Mouse (Mus musculus) kidney, adult 2 months (tissue): ENCODE data around the gene Dusp2. TPM values are rescaled to one million over a fixed set of nuclear protein-coding genes. Genes with fewer than 3 reads are reported as not detected.

Source experiments
- DNase-seq: peaks from one replicate; pipeline ENCODE4 v3.0.0; 2021
- H3K27ac ChIP-seq: fragments of 200-500 bp; 2 replicates; pipeline ENCODE4 v1.5.1; 2012; ENCODE audit warnings: low read depth, low read length, control low read depth, inconsistent platforms; ENCODE audit not compliant: insufficient read depth
- H3K27me3 ChIP-seq: fragments of 200-500 bp; replicated peaks from 2 replicates; pipeline ENCODE4 v1.6.1; 2012; ENCODE audit warnings: mild to moderate bottlenecking, moderate library complexity, low read length, inconsistent platforms; ENCODE audit not compliant: control insufficient read depth, insufficient read depth
- H3K36me3 ChIP-seq: fragments of 200-500 bp; 2 replicates; pipeline ENCODE4 v1.6.1; 2012; ENCODE audit warnings: mild to moderate bottlenecking, moderate library complexity, low read length, inconsistent platforms; ENCODE audit not compliant: control insufficient read depth, insufficient read depth
- H3K4me1 ChIP-seq: fragments of 200-500 bp; 2 replicates; pipeline ENCODE4 v1.6.1; 2011; ENCODE audit warnings: low read length; ENCODE audit not compliant: control insufficient read depth, insufficient read depth
- H3K4me3 ChIP-seq: fragments of 200-500 bp; 2 replicates; pipeline ENCODE4 v1.5.1; 2011; ENCODE audit warnings: mild to moderate bottlenecking, low read depth, low read length, control low read depth; ENCODE audit not compliant: insufficient read depth
- CTCF ChIP-seq: fragments of 200-500 bp; conservative IDR thresholded peaks from 2 replicates; pipeline ENCODE4 v1.5.1; 2011; ENCODE audit warnings: low read depth, mild to moderate bottlenecking, control low read depth, low read length, moderate library complexity, mixed read lengths; ENCODE audit not compliant: insufficient read depth, insufficient read length
- POLR2A ChIP-seq: fragments of 200-500 bp; IDR thresholded peaks from one replicate; pipeline ENCODE4 v1.6.1; 2011; ENCODE audit warnings: low read depth, low read length, control low read depth
- WGBS: fragments of 180-500 bp; shearing (Covaris S2); methylation state at CpG from one replicate; pipeline ENCODE4 v1.1.7; 2018; 5-methylcytosine and 5-hydroxymethylcytosine counted together
- polyA plus RNA-seq: library from polyadenylated mRNA; depleted of rRNA; stranded (reverse); fragments of >200 nt; gene quantifications from 2 replicates; pipeline ENCODE4 v1.2.3, GENCODE M21; 2012

The Dusp2 gene
- polyA plus RNA-seq, 1 experiment = 5.7 TPM

GRCm38 (mm10) chr2:127369703-127370376 is 33.9 kb downstream of the Dusp2 start:
- Histone ChIP-seq H3K27ac (peak overlapping the region; percentile 44), H3K4me3 (no peak overlapping the region), H3K36me3 (no peaks in the 10 kb centered on the region), H3K4me1 (peaks cover 22% of the 10 kb centered on the region; the same call in 1 of the 2 replicates), H3K27me3 (no peaks in the 10 kb centered on the region)
- peak; percentile 82 for DNase-seq
- no peak for TF ChIP-seq CTCF
- TF ChIP-seq POLR2A = no peak
- 54% methylated on average over 5 of the region's 5 CpGs for WGBS

GRCm38 (mm10) chr2:127370561-127371483 is 34.9 kb downstream of the Dusp2 start:
- H3K27ac ChIP-seq = peak overlapping the region; percentile 57
- DNase-seq = no peak
- no peaks in the 10 kb centered on the region for H3K36me3 ChIP-seq
- no peak overlapping the region for H3K4me3 ChIP-seq
- peaks cover 25% of the 10 kb centered on the region; the same call in 1 of the 2 replicates for H3K4me1 ChIP-seq
- H3K27me3 ChIP-seq = no peaks in the 10 kb centered on the region
- TF ChIP-seq CTCF (no peak), POLR2A (no peak)
- WGBS = 45% methylated on average over 9 of the region's 9 CpGs

- Histone ChIP-seq H3K4me3 (no peak overlapping the region), H3K27ac (peak overlapping the region; percentile 89), H3K27me3 (no peaks in the 10 kb centered on the region), H3K4me1 (peaks cover 28% of the 10 kb centered on the region; the same call in 1 of the 2 replicates), H3K36me3 (no peaks in the 10 kb centered on the region)
- TF ChIP-seq POLR2A = peak; percentile 39
- no peak for TF ChIP-seq CTCF
- DNase-seq = peak; percentile 94
- WGBS = 56% methylated on average over 1 of the region's 1 CpGs
Observed at GRCm38 (mm10) chr2:127371484-127371861, 35.5 kb downstream of the Dusp2 start.

GRCm38 (mm10) chr2:127372082-127372481 is 36.1 kb downstream of the Dusp2 start:
- H3K27me3 ChIP-seq = no peaks in the 10 kb centered on the region
- no peak for TF ChIP-seq CTCF
- TF ChIP-seq POLR2A = no peak
- no peak overlapping the region for H3K4me3 ChIP-seq
- 84% methylated on average over 2 of the region's 2 CpGs for WGBS
- H3K4me1 ChIP-seq = peaks cover 28% of the 10 kb centered on the region; the same call in 1 of the 2 replicates
- H3K27ac ChIP-seq = peak overlapping the region; percentile 89
- H3K36me3 ChIP-seq = no peaks in the 10 kb centered on the region
- DNase-seq = no peak

- TF ChIP-seq POLR2A = no peak
- no peak for TF ChIP-seq CTCF
Observed at GRCm38 (mm10) chr2:127374131-127374530, 38.2 kb downstream of the Dusp2 start.

GRCm38 (mm10) chr2:127375087-127375486 is 39.1 kb downstream of the Dusp2 start:
- peaks cover 39% of the 10 kb centered on the region; the same call in 1 of the 2 replicates for H3K4me1 ChIP-seq
- H3K4me3 ChIP-seq = no peak overlapping the region
- no peaks in the 10 kb centered on the region for H3K36me3 ChIP-seq
- whole genome bisulfite sequencing = 63% methylated on average over 3 of the region's 3 CpGs
- H3K27me3 ChIP-seq = no peaks in the 10 kb centered on the region
- peak overlapping the region; percentile 58 for H3K27ac ChIP-seq
- peak; percentile 69 for DNase-seq
- no peak for TF ChIP-seq POLR2A
- TF ChIP-seq CTCF = no peak

More at GRCm38 (mm10) chr2:127374131-127374530, 38.2 kb downstream of the Dusp2 start:
- Histone ChIP-seq H3K27me3 (no peaks in the 10 kb centered on the region), H3K4me3 (no peak overlapping the region), H3K4me1 (peaks cover 33% of the 10 kb centered on the region; the same call in 1 of the 2 replicates), H3K27ac (no peak overlapping the region), H3K36me3 (no peaks in the 10 kb centered on the region)
- WGBS = 95% methylated on average over 3 of the region's 3 CpGs
- DNase-seq = no peak
